Mouse (Mus musculus) adrenal gland, postnatal 14 days (tissue): Measurements from ENCODE around the gene Trip6. TPM values are rescaled to one million over a fixed set of nuclear protein-coding genes. Genes with fewer than 3 reads are reported as not detected.

Experiments used
- DNase-seq: peaks from one replicate; pipeline ENCODE4 v3.0.0; 2021; ENCODE audit warnings: mixed read lengths
- long read RNA-seq, 2 experiments: library from polyadenylated mRNA; stranded (forward); transcript quantifications; one replicate each; pipeline ENCODE4 v2.0.0; 2021
- total RNA-seq: library from RNA; stranded (reverse); gene quantifications from 2 replicates; pipeline ENCODE4 v1.2.3, GENCODE M21; 2021

Trip6 gene
- 29.2 and 34.7 TPM in 2 replicates for total RNA-seq
- long read RNA-seq, experiment 1, transcript Trip6-201 (9 exons, 2,168 nt): major isoform, 54 of 64 reads
- long read RNA-seq, experiment 1, partial matches to known transcripts: 4 of 64 reads
- long read RNA-seq, experiment 1, other reads (novel, unspliced or antisense): 6 of 64 reads
- long read RNA-seq, experiment 2, transcript Trip6-201 (9 exons, 2,168 nt): major isoform, 33 of 50 reads
- long read RNA-seq, experiment 2, partial matches to known transcripts: 9 of 50 reads
- long read RNA-seq, experiment 2, other reads (novel, unspliced or antisense): 8 of 50 reads

GRCm38 (mm10) chr5:137314193-137315083, at the start of gene Trip6:
Gene Trip6, minus strand, starts transcription at chr5:137314404.
- DNase-seq: peak; percentile 94

- DNase-seq: no peak
Measured at GRCm38 (mm10) chr5:137358382-137358781, 44.2 kb upstream of the Trip6 start.

- DNase-seq: no peak
Measured at GRCm38 (mm10) chr5:137354091-137354490, 39.9 kb upstream of the Trip6 start.

GRCm38 (mm10) chr5:137352011-137352975, 38.1 kb upstream of the Trip6 start:
- peak; percentile 68 for DNase-seq

- no peak for DNase-seq
Measured at GRCm38 (mm10) chr5:137351394-137351793, 37.2 kb upstream of the Trip6 start.

GRCm38 (mm10) chr5:137351058-137351380, 36.8 kb upstream of the Trip6 start:
- no peak for DNase-seq

GRCm38 (mm10) chr5:137350205-137351057, 36.2 kb upstream of the Trip6 start:
- no peak for DNase-seq

- peak; percentile 98 for DNase-seq
Measured at GRCm38 (mm10) chr5:137349384-137350204, 35.4 kb upstream of the Trip6 start, which contains the start of gene Ephb4. Gene Ephb4, plus strand, starts transcription at chr5:137350109.

GRCm38 (mm10) chr5:137348482-137349383, 34.5 kb upstream of the Trip6 start:
- peak; percentile 84 for DNase-seq

- DNase-seq: no peak
Measured at GRCm38 (mm10) chr5:137347856-137348255, 33.7 kb upstream of the Trip6 start.

GRCm38 (mm10) chr5:137346983-137347382, 32.8 kb upstream of the Trip6 start:
- DNase-seq: no peak

GRCm38 (mm10) chr5:137346388-137346787, 32.2 kb upstream of the Trip6 start:
- no peak for DNase-seq

- peak; percentile 28 for DNase-seq
Measured at GRCm38 (mm10) chr5:137345821-137346220, 31.6 kb upstream of the Trip6 start.

GRCm38 (mm10) chr5:137343869-137344268, 29.7 kb upstream of the Trip6 start:
- DNase-seq: no peak

GRCm38 (mm10) chr5:137343412-137343811, 29.2 kb upstream of the Trip6 start:
- no peak for DNase-seq

- no peak for DNase-seq
Measured at GRCm38 (mm10) chr5:137342407-137343012, 28.3 kb upstream of the Trip6 start.

- no peak for DNase-seq
Measured at GRCm38 (mm10) chr5:137340222-137340621, 26.0 kb upstream of the Trip6 start.

- peak; percentile 61 for DNase-seq
Measured at GRCm38 (mm10) chr5:137339290-137339979, 25.2 kb upstream of the Trip6 start.
